Mouse (Mus musculus): Measurements from ENCODE around the gene Crtac1.

Gene Crtac1

GRCm38 (mm10) chr19:42425208-42425607, 6.4 kb downstream of the Crtac1 start:
- DNase-seq (ENCODE audit: low spot score in 2 of 2), result no peak

GRCm38 (mm10) chr19:42415042-42415441, 16.5 kb downstream of the Crtac1 start:
- DNase-seq (ENCODE audit: low spot score in 2 of 2), result no peak

GRCm38 (mm10) chr19:42409856-42410255, 21.7 kb downstream of the Crtac1 start:
- no peak for DNase-seq (ENCODE audit: low spot score in 2 of 2)

- no peak for DNase-seq (ENCODE audit: low spot score in 2 of 2)
Observed at GRCm38 (mm10) chr19:42409226-42409625, 22.4 kb downstream of the Crtac1 start.

GRCm38 (mm10) chr19:42404364-42404763, 27.2 kb downstream of the Crtac1 start:
- DNase-seq (ENCODE audit: low spot score in 2 of 2), result no peak

- DNase-seq (ENCODE audit: low spot score in 2 of 2), result no peak
Observed at GRCm38 (mm10) chr19:42399974-42400373, 31.6 kb downstream of the Crtac1 start.

- DNase-seq (ENCODE audit: low spot score in 2 of 2), result no peak
Observed at GRCm38 (mm10) chr19:42397281-42397680, 34.3 kb downstream of the Crtac1 start.

GRCm38 (mm10) chr19:42394848-42395534, 36.6 kb downstream of the Crtac1 start:
- no peak for DNase-seq (ENCODE audit: low spot score in 2 of 2)

GRCm38 (mm10) chr19:42393920-42394319, 37.7 kb downstream of the Crtac1 start:
- no peak for DNase-seq (ENCODE audit: low spot score in 2 of 2)

- DNase-seq (ENCODE audit: low spot score in 2 of 2), result no peak
Observed at GRCm38 (mm10) chr19:42392094-42392493, 39.5 kb downstream of the Crtac1 start.

GRCm38 (mm10) chr19:42389574-42389973, 42.0 kb downstream of the Crtac1 start:
- no peak for DNase-seq (ENCODE audit: low spot score in 2 of 2)

GRCm38 (mm10) chr19:42384981-42385598, 46.5 kb downstream of the Crtac1 start:
- no peak for DNase-seq (ENCODE audit: low spot score in 2 of 2)

GRCm38 (mm10) chr19:42380981-42381373, 50.6 kb downstream of the Crtac1 start:
- DNase-seq (ENCODE audit: low spot score in 2 of 2), result no peak

GRCm38 (mm10) chr19:42380321-42380980, 51.1 kb downstream of the Crtac1 start:
- peak; percentile 41 to 53 for DNase-seq (ENCODE audit: low spot score in 2 of 2)

GRCm38 (mm10) chr19:42379798-42380197, 51.8 kb downstream of the Crtac1 start:
- peak; percentile 48 to 56 for DNase-seq (ENCODE audit: low spot score in 2 of 2)

- no peak for DNase-seq (ENCODE audit: low spot score in 2 of 2)
Observed at GRCm38 (mm10) chr19:42377206-42377605, 54.4 kb downstream of the Crtac1 start.

GRCm38 (mm10) chr19:42363551-42363950, 68.0 kb downstream of the Crtac1 start:
- DNase-seq (ENCODE audit: low spot score in 2 of 2), result no peak

GRCm38 (mm10) chr19:42358406-42358805, 73.2 kb downstream of the Crtac1 start:
- DNase-seq (ENCODE audit: low spot score in 2 of 2), result no peak

GRCm38 (mm10) chr19:42356854-42357253, 74.7 kb downstream of the Crtac1 start:
- no peak for DNase-seq (ENCODE audit: low spot score in 2 of 2)

- DNase-seq (ENCODE audit: low spot score in 2 of 2), result no peak
Observed at GRCm38 (mm10) chr19:42355476-42355875, 76.1 kb downstream of the Crtac1 start.

- DNase-seq (ENCODE audit: low spot score in 2 of 2), result peak in 1 of 2 experiments; percentile 36
Observed at GRCm38 (mm10) chr19:42341183-42341582, 90.4 kb downstream of the Crtac1 start.

GRCm38 (mm10) chr19:42332081-42332736, 99.4 kb downstream of the Crtac1 start:
- DNase-seq (ENCODE audit: low spot score in 2 of 2), result no peak

Data from frontal cortex, postnatal 10 days (tissue).